Mouse (Mus musculus) kidney, postnatal 0 days (tissue): ENCODE results near the gene Hpf1. TPM values are rescaled to one million over a fixed set of nuclear protein-coding genes. Genes with fewer than 3 reads are reported as not detected.
A peak's percentile ranks its signal among the peaks of the same experiment; 100 is the strongest.

Source experiments
- ATAC-seq: fragments of 200-750 bp; cut with Nextera tagmentation; replicated peaks from 2 replicates; pipeline ENCODE4 v1.8.0; 2017; ENCODE audit warnings: low read depth, moderate number of reproducible peaks, moderate TSS enrichment, moderate library complexity; ENCODE audit not compliant: low FRiP score
- DNase-seq: peaks from one replicate; pipeline ENCODE4 v3.0.0-alpha.2; 2016; ENCODE audit warnings: low spot score
- H3K27ac ChIP-seq: fragments of 300-500 bp; sonication (generic); 2 replicates; pipeline ENCODE4 v1.5.1; 2014; ENCODE audit warnings: mild to moderate bottlenecking
- H3K27me3 ChIP-seq: fragments of 300-500 bp; sonication (generic); 2 replicates; pipeline ENCODE4 v1.6.1; 2014; ENCODE audit warnings: low read length, mixed read lengths; ENCODE audit not compliant: insufficient read depth
- H3K36me3 ChIP-seq: fragments of 300-500 bp; sonication (generic); 2 replicates; pipeline ENCODE4 v1.6.1; 2014; ENCODE audit warnings: low read length, mixed read lengths; ENCODE audit not compliant: insufficient read depth
- H3K4me1 ChIP-seq: fragments of 300-500 bp; sonication (generic); replicated peaks from 2 replicates; pipeline ENCODE4 v1.6.1; 2014; ENCODE audit warnings: antibody characterized with exemption, low read length, mixed read lengths; ENCODE audit not compliant: insufficient read depth
- H3K4me2 ChIP-seq: fragments of 300-500 bp; sonication (generic); 2 replicates; pipeline ENCODE4 v1.6.1; 2014; ENCODE audit warnings: mild to moderate bottlenecking, low read length, moderate library complexity, mixed read lengths
- H3K4me3 ChIP-seq: fragments of 300-500 bp; sonication (generic); replicated peaks from 2 replicates; pipeline ENCODE4 v1.5.1; 2014; ENCODE audit warnings: low read depth, low read length
- H3K9ac ChIP-seq: fragments of 300-500 bp; sonication (generic); 2 replicates; pipeline ENCODE4 v1.6.1; 2014; ENCODE audit warnings: low read depth, low read length
- H3K9me3 ChIP-seq: fragments of 300-500 bp; sonication (generic); replicated peaks from 2 replicates; pipeline ENCODE4 v1.6.1; 2016; ENCODE audit warnings: low read length, inconsistent platforms, mixed read lengths
- CTCF ChIP-seq: IDR thresholded peaks from 2 replicates; pipeline ENCODE4 v1.5.1; 2016; ENCODE audit warnings: antibody characterized with exemption, low read depth, mild to moderate bottlenecking, moderate library complexity
- WGBS: fragments of 180-500 bp; shearing (Covaris S2); extraction: QIAGEN DNeasy Blood & Tissue Kit; methylation state at CpG from one replicate; pipeline ENCODE4 v1.1.7; 2014; 5-methylcytosine and 5-hydroxymethylcytosine counted together
- polyA plus RNA-seq: library from polyadenylated mRNA; unstranded; fragments of >200 nt; fragmentation: Nextera tagmentation; extraction: Ambion mirVana; gene quantifications from 2 replicates; pipeline ENCODE4 v1.2.1, GENCODE M21; 2015

Gene Hpf1
- polyA plus RNA-seq, 1 experiment from 2014 or later, result 88.4 TPM

- no peak for DNase-seq
- Histone ChIP-seq H3K4me2 (no peak overlapping the region), H3K36me3 (no peaks in the 10 kb centered on the region), H3K9ac (no peak overlapping the region), H3K4me1 (peaks cover 3% of the 10 kb centered on the region; the same call in 1 of the 2 replicates), H3K9me3 (no peaks in the 10 kb centered on the region), H3K27ac (no peak overlapping the region), H3K27me3 (no peaks in the 10 kb centered on the region), H3K4me3 (no peak overlapping the region)
- TF ChIP-seq CTCF, result no peak
- 91% methylated on average over 1 of the region's 1 CpGs for WGBS
- ATAC-seq, result no peak
These were observed 61.5 kb downstream of the Hpf1 start for GRCm38 (mm10) chr8:60951757-60952156.

- Histone ChIP-seq H3K9ac (no peak overlapping the region), H3K4me3 (no peak overlapping the region), H3K9me3 (no peaks in the 10 kb centered on the region), H3K27ac (no peak overlapping the region), H3K36me3 (no peaks in the 10 kb centered on the region), H3K4me1 (peaks cover 3% of the 10 kb centered on the region; the same call in 1 of the 2 replicates), H3K27me3 (no peaks in the 10 kb centered on the region), H3K4me2 (no peak overlapping the region)
- 65% methylated on average over 5 of the region's 5 CpGs for WGBS
- no peak for ATAC-seq
- DNase-seq, result no peak
- no peak for TF ChIP-seq CTCF
These were observed 62.6 kb downstream of the Hpf1 start for GRCm38 (mm10) chr8:60952803-60953202.

GRCm38 (mm10) chr8:60954281-60955014 is 64.2 kb downstream of the Hpf1 start:
- H3K9me3 ChIP-seq, result no peaks in the 10 kb centered on the region
- no peaks in the 10 kb centered on the region for H3K36me3 ChIP-seq
- H3K4me3 ChIP-seq, result peak overlapping the region; percentile 30
- no peak for TF ChIP-seq CTCF
- no peak overlapping the region; the same call in 1 of the 2 replicates for H3K9ac ChIP-seq
- H3K27ac ChIP-seq, result peak overlapping the region; percentile 73
- WGBS, result 2% methylated on average over 15 of the region's 15 CpGs
- H3K27me3 ChIP-seq, result no peaks in the 10 kb centered on the region
- ATAC-seq (peak; percentile 94), DNase-seq (peak; percentile 93)
- H3K4me2 ChIP-seq, result peak overlapping the region; percentile 51
- peaks cover 3% of the 10 kb centered on the region; the same call in 1 of the 2 replicates for H3K4me1 ChIP-seq

- Histone ChIP-seq H3K36me3 (no peaks in the 10 kb centered on the region), H3K9me3 (no peaks in the 10 kb centered on the region), H3K27ac (no peak overlapping the region), H3K4me1 (no peaks in the 10 kb centered on the region), H3K4me2 (no peak overlapping the region), H3K9ac (no peak overlapping the region), H3K4me3 (no peak overlapping the region), H3K27me3 (no peaks in the 10 kb centered on the region)
- DNase-seq, result no peak
- ATAC-seq, result no peak
- TF ChIP-seq CTCF, result no peak
- WGBS, result 91% methylated on average over 7 of the region's 7 CpGs
These were observed 66.6 kb downstream of the Hpf1 start for GRCm38 (mm10) chr8:60956847-60957246.

Other genes starting within 250 kb of the Hpf1 start
- 29.1 and 30.4 TPM in 2 replicates for gene Clcn3, start 92.9 kb downstream of the Hpf1 start, polyA plus RNA-seq
- gene Nek1, start 102.8 kb downstream of the Hpf1 start, polyA plus RNA-seq, result 14.3 and 14.5 TPM in 2 replicates